Mouse (Mus musculus) kidney, postnatal 36 days (tissue): ENCODE results near the gene Hoxc5.

Experiments
- DNase-seq, 2 experiments: peaks; one replicate each; pipeline ENCODE4 v3.0.0; 2021 to 2022; ENCODE audit warnings: mixed read lengths in 2 of 2

Hoxc5 gene

GRCm38 (mm10) chr15:102945185-102946077 is 21.8 kb upstream of the Hoxc5 start:
- DNase-seq = no peak

GRCm38 (mm10) chr15:102947276-102947675 is 20.0 kb upstream of the Hoxc5 start:
- DNase-seq = no peak

DNA sequence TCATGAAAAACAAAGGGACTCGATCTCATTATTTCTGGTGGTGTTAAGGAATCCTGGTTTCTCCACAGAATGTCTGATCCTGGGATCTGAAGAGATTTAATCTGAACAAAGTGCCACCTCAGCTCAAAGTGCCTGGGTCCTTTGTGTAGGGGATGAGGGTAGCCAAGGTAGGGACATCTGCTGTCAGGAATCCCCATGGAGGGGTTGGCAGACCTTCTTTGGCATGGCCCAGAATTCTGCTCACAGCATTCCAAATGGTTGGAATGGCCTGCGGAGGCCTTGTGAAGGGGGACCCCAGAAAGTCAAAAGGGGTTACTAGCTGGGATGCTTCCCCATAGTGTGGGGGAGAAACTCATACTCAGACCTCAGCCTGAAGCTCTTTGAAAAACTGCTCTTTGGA is 18.4 kb upstream of the Hoxc5 start:
- DNase-seq = no peak

DNA sequence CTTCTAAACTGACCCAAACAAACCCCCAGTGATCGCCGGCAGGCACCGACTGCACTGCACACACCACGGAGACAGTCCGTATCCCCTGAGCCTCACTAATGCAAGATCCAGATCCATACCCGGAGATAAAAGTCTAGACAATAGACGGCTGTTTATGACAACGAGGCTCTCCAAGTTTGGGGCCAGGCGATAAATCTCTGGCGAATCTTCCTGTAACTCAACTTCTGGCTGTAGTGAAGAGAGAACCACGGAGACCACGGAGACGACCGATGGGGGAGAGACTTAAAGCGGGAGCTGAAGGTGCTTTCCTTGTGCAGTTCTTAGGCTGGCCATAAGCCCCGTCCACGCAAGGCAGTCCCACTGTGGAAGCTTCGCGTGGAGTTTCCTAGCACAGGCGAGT is 17.5 kb upstream of the Hoxc5 start:
- DNase-seq = no peak

DNA sequence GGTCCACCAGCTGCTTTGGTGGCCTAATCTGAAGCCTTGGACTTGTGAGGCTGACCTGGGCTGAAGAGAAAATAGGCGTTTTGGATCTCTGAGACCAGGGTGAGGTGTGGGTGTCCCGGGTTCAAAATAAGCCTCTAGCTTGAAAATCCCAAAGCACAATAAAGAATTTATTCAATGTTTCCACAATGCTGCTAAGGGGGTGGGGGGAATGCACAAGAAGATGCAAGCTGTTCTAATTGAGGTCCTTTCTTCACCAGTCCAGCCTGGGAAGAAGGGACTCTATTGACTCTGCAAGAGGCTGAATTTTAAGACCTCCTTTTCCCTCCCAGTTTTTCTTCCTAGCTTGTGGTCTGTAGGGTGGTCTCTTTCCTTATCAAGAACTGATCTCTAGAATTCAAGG is 16.4 kb upstream of the Hoxc5 start:
- DNase-seq = no peak

- no peak for DNase-seq
Observed at GRCm38 (mm10) chr15:102953561-102953960, 13.7 kb upstream of the Hoxc5 start.

DNA sequence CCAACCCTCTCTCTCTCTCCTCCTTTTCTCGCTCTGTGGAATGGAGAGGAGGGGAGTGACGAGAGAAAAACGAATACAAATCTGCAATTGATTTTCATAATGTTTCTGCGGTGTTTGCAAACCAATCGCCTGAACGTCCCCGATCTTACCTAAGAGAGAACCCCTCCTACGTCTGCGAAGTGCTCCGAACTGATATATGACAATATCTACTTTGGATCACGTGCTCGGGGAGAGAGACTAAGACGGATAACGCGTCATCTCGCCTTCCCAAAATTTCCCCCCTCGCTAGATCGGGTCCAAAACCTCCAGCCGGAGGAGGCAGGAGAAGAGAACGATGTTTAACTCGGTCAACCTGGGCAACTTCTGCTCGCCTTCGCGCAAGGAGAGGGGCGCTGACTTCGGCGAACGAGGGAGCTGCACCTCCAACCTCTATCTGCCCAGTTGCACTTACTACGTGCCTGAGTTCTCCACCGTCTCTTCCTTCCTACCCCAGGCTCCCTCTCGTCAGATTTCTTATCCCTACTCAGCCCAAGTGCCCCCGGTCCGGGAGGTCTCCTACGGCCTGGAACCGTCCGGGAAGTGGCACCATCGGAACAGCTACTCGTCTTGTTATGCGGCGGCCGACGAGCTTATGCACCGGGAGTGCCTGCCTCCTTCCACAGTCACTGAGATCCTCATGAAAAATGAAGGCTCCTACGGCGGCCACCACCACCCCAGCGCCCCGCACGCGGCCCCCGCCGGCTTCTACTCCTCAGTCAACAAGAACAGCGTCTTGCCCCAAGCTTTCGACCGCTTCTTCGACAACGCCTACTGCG is 12.8 kb upstream of the Hoxc5 start, which contains the start of gene Hoxc11:
TSS of gene Hoxc11 (plus strand) at position 236 of the 815 bp plus-strand sequence.
- peak in 1 of 2 experiments; percentile 48 for DNase-seq

DNA sequence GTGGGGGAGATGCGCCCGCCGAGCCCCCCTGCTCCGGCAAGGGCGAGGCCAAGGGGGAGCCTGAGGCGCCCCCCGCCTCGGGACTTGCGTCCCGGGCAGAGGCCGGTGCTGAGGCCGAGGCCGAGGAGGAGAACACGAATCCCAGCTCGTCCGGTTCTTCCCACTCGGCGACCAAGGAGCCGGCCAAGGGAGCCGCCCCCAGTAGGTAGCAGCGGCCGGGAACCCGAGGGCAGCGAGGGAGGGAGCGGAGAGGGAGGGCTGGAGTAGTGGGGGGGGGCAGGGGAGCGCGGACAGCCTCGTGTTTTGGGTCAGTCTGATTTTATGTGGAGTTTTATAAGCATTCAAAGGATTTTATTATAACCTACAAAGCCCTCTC is 12.2 kb upstream of the Hoxc5 start:
- peak in 1 of 2 experiments; percentile 52 for DNase-seq

DNA sequence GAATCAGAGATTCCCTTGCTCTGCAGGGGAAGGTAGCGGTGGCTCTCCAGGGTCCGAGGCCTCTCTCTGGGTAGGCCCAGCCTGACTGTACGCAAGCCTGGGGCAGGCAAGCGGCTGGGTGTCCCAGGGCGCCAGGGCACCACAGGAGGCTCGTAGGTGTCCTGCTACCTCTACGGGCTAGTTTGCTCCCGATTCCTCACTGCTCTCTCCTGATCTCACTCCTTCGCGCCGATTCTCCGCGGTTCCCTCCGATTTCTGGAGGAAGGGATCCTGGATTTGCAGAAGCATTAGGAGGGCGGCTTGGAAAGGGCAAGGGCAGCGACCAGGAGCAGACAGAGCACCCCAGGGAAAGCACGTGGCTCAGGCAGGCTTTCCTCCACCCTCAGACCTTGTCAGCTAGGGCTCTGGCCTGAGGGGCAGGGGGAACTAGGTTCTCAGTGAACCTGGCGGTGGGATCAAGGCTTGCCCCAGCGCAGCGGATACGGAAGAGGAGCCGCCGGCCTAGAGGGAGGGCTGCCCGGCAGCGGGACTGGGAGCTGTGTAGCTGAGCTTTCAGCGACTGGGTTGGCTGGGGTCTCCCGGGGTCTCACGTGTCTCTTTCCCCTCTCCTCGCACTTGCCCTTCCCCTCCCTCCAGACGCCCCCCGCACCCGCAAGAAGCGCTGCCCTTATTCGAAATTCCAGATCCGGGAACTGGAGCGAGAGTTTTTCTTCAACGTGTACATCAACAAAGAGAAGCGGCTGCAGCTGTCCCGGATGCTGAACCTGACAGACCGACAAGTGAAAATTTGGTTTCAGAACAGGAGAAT is 11.2 kb upstream of the Hoxc5 start:
- peak in 1 of 2 experiments; percentile 45 for DNase-seq

DNA sequence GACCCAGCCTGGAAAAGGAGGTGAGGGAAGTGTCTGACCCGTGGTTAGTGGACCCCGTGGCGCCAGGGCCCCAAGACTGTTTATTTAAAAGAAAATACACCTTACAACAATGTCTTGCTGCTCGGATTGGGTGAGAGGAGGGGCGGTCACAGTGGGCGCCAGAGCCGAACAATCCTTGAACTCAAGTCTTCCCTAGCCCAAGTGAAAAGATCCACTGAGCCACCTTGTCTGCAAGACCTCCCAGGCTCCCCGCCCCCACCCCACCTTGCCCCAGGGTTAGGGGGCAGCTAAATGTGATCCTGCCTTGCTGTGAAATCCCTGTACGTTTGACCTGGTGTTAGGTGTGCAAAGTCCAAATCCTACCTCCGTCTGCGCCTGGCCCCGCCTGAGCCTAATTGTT is 10.3 kb upstream of the Hoxc5 start:
- no peak for DNase-seq

GRCm38 (mm10) chr15:102959663-102960191 is 7.5 kb upstream of the Hoxc5 start:
- no peak for DNase-seq

- DNase-seq = peak in 1 of 2 experiments; percentile 53
Observed at GRCm38 (mm10) chr15:102961728-102962127, 5.5 kb upstream of the Hoxc5 start.

DNA sequence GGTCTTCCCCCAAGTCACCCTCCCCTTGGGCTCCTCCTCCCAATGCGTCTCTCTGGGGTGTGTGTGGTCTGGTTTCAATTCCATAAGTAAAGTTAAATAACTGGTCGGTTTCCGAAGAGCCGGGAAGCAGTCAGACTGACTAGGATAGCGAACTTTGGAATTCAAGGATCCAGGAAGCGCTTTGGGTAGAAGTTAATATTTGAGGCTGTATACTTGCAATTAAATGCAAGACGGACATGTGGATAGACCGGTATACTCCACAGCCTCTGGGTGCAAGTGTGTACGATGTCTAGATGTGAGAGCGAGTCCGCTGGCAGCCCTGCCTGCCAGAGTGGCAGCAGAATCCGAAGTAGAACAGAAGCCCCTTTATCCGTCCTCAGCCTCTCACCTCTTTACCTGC is 4.8 kb upstream of the Hoxc5 start:
- DNase-seq = peak in 1 of 2 experiments; percentile 42

DNA sequence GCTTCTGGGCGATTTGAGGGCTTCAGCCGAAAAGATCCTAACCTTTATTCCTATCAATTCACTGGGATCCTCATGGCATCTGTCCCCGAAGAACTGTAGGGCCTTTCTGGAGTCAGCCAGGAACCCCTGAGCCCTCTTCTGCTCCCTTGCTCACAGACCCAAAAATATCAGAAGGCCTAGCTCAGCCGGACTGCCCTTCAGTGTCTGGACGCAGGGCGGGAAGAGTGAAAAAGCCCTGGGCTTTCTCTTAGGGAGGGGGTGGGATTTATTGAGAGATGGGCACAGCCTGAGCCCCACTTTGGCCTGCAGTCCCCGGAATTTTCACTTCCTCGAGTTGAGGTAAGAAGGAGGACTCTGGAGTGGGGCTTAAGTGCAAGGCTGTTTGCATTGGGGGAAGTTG is 4.0 kb upstream of the Hoxc5 start:
- peak in 1 of 2 experiments; percentile 42 for DNase-seq

- peak; percentile 78 to 80 for DNase-seq
Observed at GRCm38 (mm10) chr15:102963671-102964640, 3.3 kb upstream of the Hoxc5 start.

DNA sequence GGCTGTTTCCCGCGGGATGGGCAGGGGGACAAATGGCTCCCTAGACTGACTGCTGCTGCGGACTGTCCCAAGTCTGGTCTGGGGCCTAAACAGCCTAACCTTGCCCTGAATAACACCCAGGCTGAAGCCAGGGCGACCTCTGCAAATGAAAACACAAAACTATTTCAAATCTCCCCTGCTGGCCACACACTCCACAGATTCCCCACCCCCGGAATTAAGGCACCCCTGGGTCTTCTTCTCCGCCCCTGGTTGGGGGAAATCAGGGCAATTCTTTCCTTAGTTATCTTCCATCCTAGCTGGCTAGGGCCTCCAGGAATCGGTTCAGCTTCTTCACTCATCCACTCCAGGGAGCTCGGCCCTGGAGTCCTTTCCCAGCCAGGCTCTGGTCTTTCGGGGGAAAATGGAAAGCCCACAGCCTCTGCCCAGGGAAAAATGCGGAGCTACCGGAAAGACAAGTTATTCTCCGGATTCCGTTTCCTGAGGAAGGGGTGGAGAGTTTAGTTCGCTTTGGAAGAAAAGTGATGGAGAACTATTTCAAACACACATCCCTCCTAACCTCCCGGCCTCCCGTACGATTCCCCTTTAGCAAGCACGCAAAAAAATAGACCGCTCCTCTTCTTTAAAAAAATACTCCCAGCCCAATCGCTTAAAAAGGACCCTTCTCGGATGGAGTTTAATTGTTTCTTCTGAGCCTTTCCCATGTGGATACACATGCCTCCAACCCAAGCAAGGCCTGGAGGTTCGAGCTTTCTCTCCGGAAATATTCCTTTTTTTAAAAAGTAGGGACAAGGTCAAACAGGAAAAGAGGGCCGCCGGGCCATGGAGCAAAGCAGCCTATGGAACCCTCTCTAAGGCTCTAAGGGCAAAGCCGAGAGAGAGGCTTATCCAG is 2.0 kb upstream of the Hoxc5 start:
- DNase-seq = no peak

- peak; percentile 97 for DNase-seq
Observed at GRCm38 (mm10) chr15:102965892-102966775, 1.1 kb upstream of the Hoxc5 start.

GRCm38 (mm10) chr15:102966776-102967311 is 399 bp upstream of the Hoxc5 start, which contains the start of gene Hoxc10:
Hoxc10 (plus strand) TSS chr15:102966796.
- DNase-seq = peak in 1 of 2 experiments; percentile 53
